Mouse (Mus musculus) ES-E14 (cell line): ENCODE measurements around the gene Rab40c. TPM values are rescaled to one million over a fixed set of nuclear protein-coding genes. Genes with fewer than 3 reads are reported as not detected.

Experiments used
- DNase-seq: peaks from one replicate; pipeline ENCODE4 v3.0.0-alpha.2; 2013; ENCODE audit warnings: low read depth, low spot score
- H3K27ac ChIP-seq: 2 replicates; pipeline ENCODE4 v1.5.1; 2012; ENCODE audit warnings: low read depth, mild to moderate bottlenecking, low read length, moderate library complexity, mixed read lengths; ENCODE audit not compliant: poor library complexity, insufficient read depth, severe bottlenecking
- H3K36me3 ChIP-seq: 2 replicates; pipeline ENCODE4 v1.6.1; 2012; ENCODE audit warnings: mild to moderate bottlenecking, low read length, moderate library complexity, mixed read lengths; ENCODE audit not compliant: control insufficient read depth, poor library complexity, insufficient read depth, severe bottlenecking
- H3K4me1 ChIP-seq, 2 experiments: fragments of 150-350 bp in 1 of 2; sonication (generic) in 1 of 2; 2 replicates each; pipeline ENCODE4 v1.6.1; 2012; ENCODE audit warnings: low read length in 2 of 2, mild to moderate bottlenecking in 1 of 2, mixed read lengths in 1 of 2; ENCODE audit not compliant: control insufficient read depth in 2 of 2, insufficient read depth in 2 of 2, poor library complexity in 1 of 2
- H3K4me3 ChIP-seq, 2 experiments: fragments of 150-350 bp in 1 of 2; sonication (generic) in 1 of 2; 2 replicates each; pipeline ENCODE4 v1.5.1; 2012; ENCODE audit warnings: low read length in 2 of 2, low read depth in 1 of 2, mild to moderate bottlenecking in 1 of 2, mixed read lengths in 1 of 2; ENCODE audit not compliant: insufficient read depth in 1 of 2, poor library complexity in 1 of 2, severe bottlenecking in 1 of 2
- H3K9ac ChIP-seq: 2 replicates; pipeline ENCODE4 v1.6.1; 2012; ENCODE audit warnings: low read depth, mild to moderate bottlenecking, low read length, mixed read lengths; ENCODE audit not compliant: poor library complexity, insufficient read depth, severe bottlenecking
- H3K9me3 ChIP-seq: fragments of 150-350 bp; sonication (generic); 2 replicates; pipeline ENCODE4 v1.6.1; 2012; ENCODE audit warnings: low read depth, mild to moderate bottlenecking, low read length; ENCODE audit not compliant: control insufficient read depth, insufficient read depth
- CHD2 ChIP-seq: IDR thresholded peaks from 2 replicates; pipeline ENCODE4 v1.6.1; 2014; ENCODE audit warnings: mild to moderate bottlenecking, low read depth, low read length, inconsistent platforms
- HCFC1 ChIP-seq: IDR thresholded peaks from 2 replicates; pipeline ENCODE4 v1.6.1; 2012; ENCODE audit warnings: low read length, inconsistent platforms, borderline replicate concordance; ENCODE audit not compliant: insufficient read depth
- MAFK ChIP-seq: IDR thresholded peaks from 2 replicates; pipeline ENCODE4 v1.6.1; 2014; ENCODE audit warnings: mild to moderate bottlenecking, low read depth, low read length, inconsistent platforms; ENCODE audit not compliant: insufficient read depth
- ZC3H11A ChIP-seq: IDR thresholded peaks from 2 replicates; pipeline ENCODE4 v1.6.1; 2012; ENCODE audit warnings: low read depth, mild to moderate bottlenecking, inconsistent platforms, low read length, borderline replicate concordance
- ZNF384 ChIP-seq: IDR thresholded peaks from 2 replicates; pipeline ENCODE4 v1.6.1; 2012; ENCODE audit warnings: low read depth, low read length, inconsistent platforms
- in situ Hi-C, 2 experiments: fragments of 600-800 bp; cut with MboI; formaldehyde crosslinking; loops; one replicate each; pipeline ENCODE4 v1.15.1; 2025; ENCODE audit warnings: low sequenced_read_pairs in 2 of 2, inconsistent platforms in 1 of 2; ENCODE audit not compliant: unreplicated experiment in 2 of 2
- total RNA-seq: library from RNA; depleted of rRNA; stranded (reverse); fragments of 300-350 nt; gene quantifications from 2 replicates; pipeline ENCODE4 v1.2.3, GENCODE M21; 2012

Rab40c gene
- total RNA-seq, 1 experiment: 15.7 TPM

GRCm38 (mm10) chr17:25883824-25884223 is 35.7 kb downstream of the Rab40c start:
- in situ Hi-C loops: no loop called here
- H3K36me3 ChIP-seq: peaks cover 26% of the 10 kb centered on the region
- peaks cover 8 to 44% of the 10 kb centered on the region in 2 experiments; a peak in 3 of 4 replicates for H3K4me1 ChIP-seq

GRCm38 (mm10) chr17:25883268-25883667 is 36.3 kb downstream of the Rab40c start:
- no peak for DNase-seq
- peaks cover 8 to 47% of the 10 kb centered on the region in 2 experiments; a peak in 3 of 4 replicates for H3K4me1 ChIP-seq
- TF ChIP-seq ZNF384 (no peak), MAFK (no peak), ZC3H11A (no peak), HCFC1 (no peak), CHD2 (no peak)
- H3K27ac ChIP-seq: no peak overlapping the region
- no peaks in the 10 kb centered on the region for H3K9me3 ChIP-seq
- no peak overlapping the region for H3K9ac ChIP-seq
- H3K36me3 ChIP-seq: peaks cover 31% of the 10 kb centered on the region
- H3K4me3 ChIP-seq: no peak overlapping the region
- in situ Hi-C loops: no loop called here

More at GRCm38 (mm10) chr17:25883824-25884223, 35.7 kb downstream of the Rab40c start:
- H3K9me3 ChIP-seq: no peaks in the 10 kb centered on the region
- no peak for DNase-seq
- H3K4me3 ChIP-seq: no peak overlapping the region
- H3K27ac ChIP-seq: no peak overlapping the region
- no peak overlapping the region for H3K9ac ChIP-seq
- TF ChIP-seq CHD2: no peak
- no peak for TF ChIP-seq ZNF384
- no peak for TF ChIP-seq MAFK
- TF ChIP-seq HCFC1: no peak
- TF ChIP-seq ZC3H11A: no peak

- H3K36me3 ChIP-seq: peaks cover 34% of the 10 kb centered on the region
- no peak overlapping the region for H3K4me3 ChIP-seq
- TF ChIP-seq CHD2 (no peak), ZC3H11A (no peak), HCFC1 (no peak), MAFK (no peak), ZNF384 (no peak)
- H3K9ac ChIP-seq: no peak overlapping the region
- no peak overlapping the region for H3K27ac ChIP-seq
- no peaks in the 10 kb centered on the region for H3K9me3 ChIP-seq
- DNase-seq: no peak
- in situ Hi-C loops: no loop called here
- peaks cover 8 to 45% of the 10 kb centered on the region in 2 experiments; a peak in 3 of 4 replicates for H3K4me1 ChIP-seq
Observed at GRCm38 (mm10) chr17:25882306-25882705, 37.2 kb downstream of the Rab40c start.

GRCm38 (mm10) chr17:25881691-25882090 is 37.8 kb downstream of the Rab40c start:
- in situ Hi-C loops: no loop called here
- TF ChIP-seq CHD2 (no peak), MAFK (no peak), ZNF384 (no peak), ZC3H11A (no peak), HCFC1 (no peak)
- Histone ChIP-seq H3K27ac (peak overlapping the region; percentile 38; the same call in 1 of the 2 replicates), H3K36me3 (peaks cover 34% of the 10 kb centered on the region), H3K9ac (no peak overlapping the region), H3K4me3 (no peak overlapping the region), H3K9me3 (no peaks in the 10 kb centered on the region), H3K4me1 (peaks cover 8 to 45% of the 10 kb centered on the region in 2 experiments; a peak in 3 of 4 replicates)
- DNase-seq: no peak
